Mouse (Mus musculus): ENCODE results near the gene Gm5797.
"Not testable (repeated sequence)": the region's sequence is repeated elsewhere in the genome, so short reads cannot be mapped to it uniquely, and the experiment has no call there.

Gene Gm5797

GRCm38 (mm10) chr14:7332295-7332694 lies at the start of gene Gm5797:
Gm5797 (minus strand) TSS chr14:7332395.
- not testable (repeated sequence) for DNase-seq (ENCODE audit: extremely low spot score, low spot score)

- not testable (repeated sequence) for DNase-seq (ENCODE audit: extremely low spot score, low spot score)
Observed at GRCm38 (mm10) chr14:7365034-7365433, 32.8 kb upstream of the Gm5797 start, which contains the start of gene Gm8374. Gm8374 (minus strand) TSS chr14:7365134.

DNA sequence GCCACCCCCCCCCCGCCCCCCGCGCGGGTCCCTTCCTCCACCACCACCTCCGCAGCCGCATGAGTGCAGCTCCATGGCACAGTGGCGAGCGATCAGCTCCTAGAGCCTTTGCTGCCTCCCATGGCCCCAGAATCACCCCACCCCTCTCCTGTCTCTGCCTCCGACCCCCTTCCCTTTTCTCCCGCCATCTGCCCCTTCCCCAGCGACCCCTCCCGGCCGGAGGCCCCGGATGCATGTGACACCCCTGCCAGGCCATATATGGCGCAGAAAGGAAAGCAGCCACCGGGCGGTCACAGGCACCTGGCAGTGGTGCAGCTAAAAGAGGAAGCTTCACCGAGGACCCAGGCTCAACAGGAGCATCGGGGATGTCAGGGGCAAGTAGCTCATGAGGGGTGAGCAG lies 17.1 kb downstream of the Gm5797 start:
- peak; percentile 73 for DNase-seq (ENCODE audit: extremely low spot score, low spot score)

DNA sequence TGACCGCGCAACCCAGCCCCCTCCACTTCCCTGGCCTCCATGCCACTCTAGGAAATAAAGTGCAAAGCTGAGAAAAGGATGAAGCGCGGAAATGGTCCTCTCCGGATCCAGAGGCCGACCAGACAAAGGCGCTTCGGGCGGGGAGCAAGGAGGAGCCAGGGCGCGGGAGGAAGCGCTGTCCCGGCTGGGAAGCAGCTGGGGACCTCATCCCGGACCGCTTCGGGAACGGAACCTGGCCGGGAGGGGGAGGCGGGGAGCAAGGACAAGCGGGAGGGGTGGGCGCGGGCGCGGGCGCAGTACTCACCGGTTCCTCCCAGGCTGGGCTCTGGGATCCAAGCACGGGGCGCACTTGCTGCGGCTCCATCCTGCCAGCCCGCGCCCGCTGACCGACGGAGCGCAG lies 17.5 kb downstream of the Gm5797 start, which contains the start of gene Gm3739:
Gene Gm3739, minus strand, starts transcription at position 389 of the 400 bp plus-strand sequence.
- DNase-seq (ENCODE audit: extremely low spot score, low spot score), result not testable (repeated sequence)

All from neural tube, embryonic 10.5 days (tissue).